Mouse (Mus musculus) ES-E14 (cell line): ENCODE measurements at regions not wholly inside any gene's neighbourhood (a gene's known extent, or its start where the extent isn't known, plus 50 kb on each side); places are given as distances from the start of the nearest gene placed in this dataset.

ENCODE experiments used
- HCFC1 ChIP-seq: IDR thresholded peaks from 2 replicates; pipeline ENCODE4 v1.6.1; 2012; ENCODE audit warnings: low read length, inconsistent platforms, borderline replicate concordance; ENCODE audit not compliant: insufficient read depth
- ZC3H11A ChIP-seq: IDR thresholded peaks from 2 replicates; pipeline ENCODE4 v1.6.1; 2012; ENCODE audit warnings: low read depth, mild to moderate bottlenecking, inconsistent platforms, low read length, borderline replicate concordance

- TF ChIP-seq ZC3H11A (no peak), HCFC1 (no peak)
Observed at GRCm38 (mm10) chr15:11479166-11479944, 79.9 kb upstream of the Tars start.
